Mouse (Mus musculus) monocyte, adult 2 months (primary cell): ENCODE data around the gene Nbea.

Experiments
- DNase-seq, 2 experiments: peaks; one replicate each; pipeline ENCODE4 v3.0.0; 2022; ENCODE audit warnings: low spot score in 2 of 2, low read depth in 1 of 2

Nbea gene

GRCm38 (mm10) chr3:55754981-55755608 lies 428.4 kb downstream of the Nbea start:
- DNase-seq, result no peak

GRCm38 (mm10) chr3:55753872-55754271 lies 429.6 kb downstream of the Nbea start:
- no peak for DNase-seq

GRCm38 (mm10) chr3:55752558-55752957 lies 430.9 kb downstream of the Nbea start:
- DNase-seq, result no peak

- no peak for DNase-seq
These were observed 432.1 kb downstream of the Nbea start for GRCm38 (mm10) chr3:55751363-55751762.

GRCm38 (mm10) chr3:55750445-55751065 lies 432.9 kb downstream of the Nbea start:
- DNase-seq, result no peak

- no peak for DNase-seq
These were observed 439.6 kb downstream of the Nbea start for GRCm38 (mm10) chr3:55743885-55744284.

GRCm38 (mm10) chr3:55742654-55743053 lies 440.8 kb downstream of the Nbea start:
- DNase-seq, result no peak

GRCm38 (mm10) chr3:55742218-55742617 lies 441.3 kb downstream of the Nbea start:
- no peak for DNase-seq

GRCm38 (mm10) chr3:55741428-55741827 lies 442.1 kb downstream of the Nbea start:
- no peak for DNase-seq

GRCm38 (mm10) chr3:55733665-55734064 lies 449.8 kb downstream of the Nbea start:
- DNase-seq, result no peak

GRCm38 (mm10) chr3:55730549-55730948 lies 453.0 kb downstream of the Nbea start:
- DNase-seq, result no peak

- no peak for DNase-seq
These were observed 453.4 kb downstream of the Nbea start for GRCm38 (mm10) chr3:55730142-55730541.

GRCm38 (mm10) chr3:55714260-55714659 lies 469.2 kb downstream of the Nbea start:
- DNase-seq, result no peak

- no peak for DNase-seq
These were observed 469.6 kb downstream of the Nbea start for GRCm38 (mm10) chr3:55713856-55714255.

GRCm38 (mm10) chr3:55710300-55710699 lies 473.2 kb downstream of the Nbea start:
- no peak for DNase-seq

GRCm38 (mm10) chr3:55701632-55702031 lies 481.9 kb downstream of the Nbea start:
- DNase-seq, result no peak

- DNase-seq, result no peak
These were observed 486.3 kb downstream of the Nbea start for GRCm38 (mm10) chr3:55697174-55697573.

GRCm38 (mm10) chr3:55693073-55693472 lies 490.4 kb downstream of the Nbea start:
- no peak for DNase-seq

- no peak for DNase-seq
These were observed 495.4 kb downstream of the Nbea start for GRCm38 (mm10) chr3:55688098-55688497.

GRCm38 (mm10) chr3:55686993-55687392 lies 496.5 kb downstream of the Nbea start:
- no peak for DNase-seq

GRCm38 (mm10) chr3:55685627-55686026 lies 497.9 kb downstream of the Nbea start:
- DNase-seq, result no peak

- DNase-seq, result no peak
These were observed 498.6 kb downstream of the Nbea start for GRCm38 (mm10) chr3:55684892-55685291.

- DNase-seq, result no peak
These were observed 505.8 kb downstream of the Nbea start for GRCm38 (mm10) chr3:55677691-55678090.
